Mouse (Mus musculus): ENCODE measurements around the gene Scml4. TPM values are rescaled to one million over a fixed set of nuclear protein-coding genes. Genes with fewer than 3 reads are reported as not detected.

Gene Scml4
- polyA plus RNA-seq (2012; rRNA removed), result 6.1 and 6.5 TPM in 2 replicates

DNA sequence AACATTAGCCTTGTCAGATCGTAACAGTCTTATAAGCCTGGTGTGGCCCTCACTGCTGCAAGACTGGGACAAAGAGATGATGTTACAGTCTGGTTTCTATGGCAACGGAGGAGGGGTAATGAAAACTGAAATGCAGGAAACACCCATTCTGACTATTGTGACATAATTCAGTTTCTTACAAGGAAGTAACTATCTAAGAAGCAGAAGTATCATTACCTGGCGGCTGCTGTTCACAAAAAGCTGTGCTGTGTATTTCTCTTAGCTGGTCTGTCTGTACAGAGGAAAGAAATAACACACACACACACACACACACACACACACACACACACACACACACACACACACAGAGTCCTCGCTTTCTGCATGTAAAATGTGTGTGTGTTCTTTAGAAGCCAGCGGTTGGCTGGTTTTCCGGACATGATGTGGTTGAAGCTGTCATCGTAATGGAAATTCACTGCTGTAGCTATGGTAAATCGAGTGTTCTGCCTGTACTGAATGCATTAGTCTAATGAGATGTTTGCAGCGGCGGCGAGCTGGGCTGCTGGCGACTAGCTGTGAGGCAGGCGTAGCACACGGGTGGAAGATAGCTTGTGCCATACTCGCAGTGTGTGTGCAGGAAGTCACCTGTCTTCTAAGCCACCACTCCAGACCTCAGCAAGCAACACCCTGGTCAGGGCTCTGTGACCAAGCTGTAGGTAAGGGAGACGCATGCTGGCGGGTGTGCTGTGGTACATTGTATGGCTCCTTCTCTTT, at the start of gene Scml4:
TSS of gene Scml4 (plus strand) at position 212 of the 753 bp plus-strand sequence.

Other genes starting within 250 kb of the Scml4 start
- gene Sec63, start 98.9 kb upstream of the Scml4 start, polyA plus RNA-seq (2012; rRNA removed), result 58.0 and 59.0 TPM in 2 replicates

All from central nervous system, embryonic 14 days (tissue).